Mouse (Mus musculus) skeletal muscle tissue, adult 2 months (tissue): ENCODE data around the gene Epm2aip1.

Experiments used
- DNase-seq: peaks from one replicate; pipeline ENCODE4 v3.0.0-alpha.2; 2012; ENCODE audit warnings: low read depth, low spot score

Epm2aip1 gene

DNA sequence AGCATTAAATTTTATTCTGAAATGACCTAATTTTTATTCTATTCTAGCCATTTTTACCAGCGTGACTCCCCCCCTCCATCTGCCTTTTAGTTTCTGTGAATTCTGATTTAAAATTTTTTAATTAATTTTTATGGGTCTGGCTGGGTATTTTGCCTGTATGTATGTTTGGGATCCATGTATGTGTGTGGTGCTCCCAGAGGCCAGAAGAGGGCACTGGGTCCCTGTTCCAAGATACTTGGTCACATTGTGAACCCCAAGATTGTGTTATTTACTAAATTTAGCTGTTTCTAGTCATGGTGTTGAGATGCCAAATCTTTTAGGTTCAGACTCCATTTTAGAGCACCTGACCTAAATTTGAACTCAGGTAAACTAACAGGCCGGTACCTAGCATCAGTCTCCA lies 14.7 kb downstream of the Epm2aip1 start:
- no peak for DNase-seq

DNA sequence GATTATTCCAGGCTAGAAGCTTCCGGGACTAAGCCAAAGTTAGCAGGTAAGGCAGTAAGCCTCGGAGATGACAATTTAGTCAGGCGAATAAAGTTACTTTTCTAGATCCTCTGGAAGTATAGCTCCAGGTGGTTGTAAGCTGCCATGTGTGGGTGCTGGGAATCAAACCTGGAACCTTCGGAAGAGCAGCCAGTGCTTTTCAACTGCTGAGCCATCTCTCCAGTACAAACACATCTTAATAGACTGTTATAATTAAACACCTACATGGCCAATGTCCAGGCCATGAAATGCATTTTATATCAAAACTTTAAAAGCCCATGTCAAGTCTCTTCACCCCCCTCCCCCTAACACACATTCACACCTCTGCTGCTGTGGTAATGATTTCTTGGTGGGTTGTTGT lies 16.2 kb downstream of the Epm2aip1 start:
- DNase-seq, result no peak

DNA sequence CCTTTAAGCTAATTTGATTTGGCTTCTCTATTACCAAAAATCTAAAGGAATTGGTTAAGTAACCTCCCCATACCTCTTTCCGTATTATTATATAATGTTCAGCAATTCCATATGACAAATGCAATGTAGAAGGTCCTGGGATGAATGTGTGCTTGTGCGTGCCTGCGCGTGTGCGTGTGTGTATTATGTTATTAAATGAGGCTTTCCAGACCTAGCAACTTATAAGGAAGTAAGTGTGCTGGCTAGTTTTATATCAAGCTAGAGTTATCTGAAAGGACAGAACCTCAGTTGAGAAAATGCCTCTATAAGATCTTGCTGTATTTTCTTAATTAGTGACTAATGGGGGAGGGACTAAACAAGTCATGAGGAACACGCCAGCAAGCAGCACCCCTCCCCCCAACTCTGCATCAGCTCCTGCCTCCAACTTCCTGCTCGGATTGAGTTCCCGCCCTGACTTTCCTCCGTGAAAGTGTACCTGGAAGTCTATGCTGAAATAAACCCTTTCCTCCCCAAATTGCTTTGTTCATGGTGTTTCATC lies 17.6 kb downstream of the Epm2aip1 start:
- DNase-seq, result no peak

DNA sequence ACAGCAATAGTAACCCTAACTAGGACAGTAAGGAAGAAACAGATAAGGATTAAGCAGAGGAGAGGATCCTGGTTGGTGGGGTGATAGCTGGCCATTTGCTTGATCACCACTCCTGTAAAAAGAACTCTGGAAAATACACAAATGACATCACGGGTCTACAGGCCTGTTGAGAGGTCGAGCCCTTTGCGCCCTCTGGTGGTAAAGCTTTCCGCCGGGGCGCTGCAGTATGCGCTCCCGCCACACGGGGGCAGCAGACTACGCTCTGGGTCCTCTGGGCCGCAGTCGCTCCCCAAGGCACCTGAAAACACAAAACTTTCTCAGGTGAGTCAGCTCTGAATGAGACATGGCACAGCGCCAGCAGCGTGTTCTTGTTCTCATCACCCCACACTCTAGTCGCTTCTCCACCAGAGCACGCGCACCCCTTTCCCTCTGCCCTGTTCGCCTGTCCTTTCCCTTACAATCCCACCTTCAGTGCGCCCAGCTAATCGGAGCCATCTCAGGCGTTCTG lies 18.2 kb downstream of the Epm2aip1 start:
- peak; percentile 76 for DNase-seq

DNA sequence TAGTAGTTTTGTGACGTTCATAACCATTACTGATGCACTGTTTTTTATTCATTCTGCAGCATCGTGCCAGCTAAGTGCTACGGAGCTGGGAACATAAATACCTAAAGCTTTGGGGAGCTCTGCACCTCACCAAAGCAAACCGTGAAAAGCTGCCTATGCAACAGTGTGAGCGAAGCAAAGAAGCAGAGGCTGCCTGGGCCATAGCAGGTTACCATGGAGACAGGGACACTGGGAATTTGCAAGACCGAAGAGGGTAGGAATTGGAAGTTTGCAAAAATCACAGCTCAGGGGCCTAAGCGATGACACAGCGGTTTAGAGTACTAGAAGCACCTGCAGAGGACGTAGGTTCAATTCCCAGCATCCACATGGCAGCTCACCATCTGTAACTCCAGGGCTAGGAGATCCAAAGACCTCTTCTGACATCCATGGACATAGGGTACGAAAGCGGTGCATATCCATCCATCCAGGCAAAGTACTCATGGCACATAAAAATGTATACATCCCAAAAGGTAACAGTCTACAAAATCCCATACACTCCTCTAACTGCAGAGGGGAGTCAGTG lies 18.9 kb downstream of the Epm2aip1 start:
- DNase-seq, result no peak

DNA sequence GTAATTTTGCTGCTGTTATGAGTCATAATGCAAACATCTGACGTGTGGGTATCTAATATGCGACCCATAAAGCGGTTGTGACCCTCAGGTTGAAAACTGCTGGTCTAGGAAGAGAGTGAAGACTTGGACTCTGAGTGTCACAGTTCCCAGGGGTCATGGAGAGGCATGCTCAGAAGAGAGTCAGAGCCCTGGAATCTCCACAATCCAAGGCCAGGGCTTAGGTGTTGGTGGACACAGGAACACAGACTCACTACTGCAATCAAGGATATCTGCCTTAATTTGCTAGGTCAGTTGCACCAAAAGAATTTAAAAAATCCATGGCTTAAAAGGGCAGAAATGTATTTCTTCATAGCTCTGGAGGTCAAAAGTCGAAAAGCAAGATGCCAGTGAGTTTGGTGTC lies 21.5 kb downstream of the Epm2aip1 start:
- no peak for DNase-seq

DNA sequence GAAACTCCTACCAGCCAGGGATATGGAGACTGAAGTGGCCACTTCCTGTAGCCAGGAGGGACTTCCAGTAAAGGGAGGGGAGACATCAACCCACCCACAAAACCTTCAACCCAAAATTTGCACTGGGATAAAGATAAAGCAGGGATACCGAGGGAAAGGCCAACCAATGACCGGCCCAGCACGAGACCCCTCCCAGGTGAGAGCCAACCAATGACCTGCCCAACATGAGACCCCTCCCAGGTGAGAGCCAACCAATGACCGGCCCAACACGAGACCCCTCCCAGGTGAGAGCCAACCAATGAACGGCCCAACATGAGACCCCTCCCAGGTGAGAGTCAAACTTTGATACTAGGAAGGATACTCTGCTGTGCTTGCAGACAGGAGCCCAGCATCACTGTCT lies 23.2 kb downstream of the Epm2aip1 start:
- no peak for DNase-seq

DNA sequence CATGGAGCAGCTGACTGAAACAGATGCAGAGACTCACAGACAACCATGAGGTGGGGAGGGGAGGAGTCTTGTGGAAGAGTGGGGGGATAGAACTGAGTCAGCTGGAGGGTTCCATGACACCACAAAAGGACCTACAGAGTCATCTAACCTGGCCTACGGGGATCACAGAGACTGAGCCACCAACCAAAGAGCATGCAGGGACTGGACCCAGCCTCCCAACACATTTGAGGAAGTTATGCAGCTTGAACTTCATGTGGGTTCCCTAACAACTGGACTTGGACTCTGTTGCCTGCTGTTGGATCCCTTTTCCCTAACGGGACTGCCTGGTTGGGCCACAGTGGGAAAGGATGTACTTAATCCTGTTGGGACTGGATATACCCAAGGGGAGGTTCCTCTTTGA lies 23.6 kb downstream of the Epm2aip1 start:
- no peak for DNase-seq

DNA sequence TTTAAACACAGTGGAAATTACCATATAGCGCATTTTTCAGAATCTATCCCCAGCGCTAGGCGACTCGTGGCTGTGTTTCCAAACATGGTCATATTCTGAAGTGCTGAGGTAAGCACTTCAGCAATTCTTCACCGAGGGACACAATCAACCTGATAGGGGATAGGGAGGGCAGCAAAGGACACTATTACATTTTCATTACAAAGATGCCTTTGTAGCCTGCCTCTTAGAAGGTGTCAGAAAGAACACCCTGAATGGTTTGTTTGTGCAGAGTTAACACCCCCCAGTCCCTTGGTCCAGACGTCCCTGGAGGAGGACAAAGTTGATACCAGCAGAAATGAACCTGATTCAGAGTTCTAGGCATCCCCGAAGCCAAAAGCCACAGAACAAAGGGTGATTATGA lies 24.7 kb downstream of the Epm2aip1 start:
- DNase-seq, result no peak

DNA sequence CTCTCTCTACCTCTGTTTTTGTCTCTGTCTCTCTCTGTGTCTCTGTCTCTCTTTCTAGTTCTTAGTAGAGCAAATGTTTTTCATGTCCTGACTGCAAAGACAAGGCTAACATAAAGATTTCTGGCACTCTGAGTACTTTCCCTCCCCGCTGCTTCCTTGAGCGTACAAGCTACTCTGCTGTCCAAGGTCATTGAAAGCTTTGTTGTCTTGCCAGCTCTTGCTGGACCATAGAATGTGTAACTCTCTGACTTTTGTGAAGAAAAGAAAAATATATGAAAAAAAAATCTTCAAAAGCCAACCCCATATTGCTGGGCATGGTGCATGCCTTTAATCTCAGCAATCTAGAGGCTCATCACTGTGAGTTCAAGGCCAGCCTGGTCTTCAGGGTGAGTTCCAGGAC lies 26.9 kb downstream of the Epm2aip1 start:
- no peak for DNase-seq

DNA sequence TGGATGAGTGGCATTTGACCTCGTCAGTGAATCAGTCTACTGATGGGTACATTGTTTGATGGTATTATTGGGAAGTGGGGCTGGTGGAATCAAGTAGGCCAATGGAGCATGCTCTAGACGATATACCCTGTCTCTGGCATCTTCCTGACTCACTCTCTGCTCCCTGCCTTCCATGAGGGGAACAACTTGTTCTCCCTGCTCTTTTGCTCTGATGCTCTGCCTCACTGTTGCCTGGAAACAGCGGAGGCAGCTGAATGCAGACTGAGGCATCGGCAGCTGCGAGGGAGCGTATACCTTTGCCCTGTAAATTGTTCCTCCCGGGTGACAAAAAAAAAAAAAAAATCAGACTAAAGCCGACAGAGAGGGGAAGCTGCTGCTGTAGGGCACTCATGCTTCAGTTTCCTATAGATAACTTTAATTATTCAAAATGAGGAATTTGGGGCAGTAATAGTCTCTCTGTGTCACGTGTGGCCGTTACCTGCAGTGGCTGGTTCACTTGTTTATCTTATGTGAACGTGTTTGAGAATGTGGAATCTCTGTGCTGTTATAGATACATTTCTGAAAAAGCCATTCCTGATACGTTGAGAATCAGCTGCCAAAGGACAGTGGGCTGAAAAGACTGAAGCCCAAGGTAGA lies 30.6 kb downstream of the Epm2aip1 start:
- DNase-seq, result no peak

DNA sequence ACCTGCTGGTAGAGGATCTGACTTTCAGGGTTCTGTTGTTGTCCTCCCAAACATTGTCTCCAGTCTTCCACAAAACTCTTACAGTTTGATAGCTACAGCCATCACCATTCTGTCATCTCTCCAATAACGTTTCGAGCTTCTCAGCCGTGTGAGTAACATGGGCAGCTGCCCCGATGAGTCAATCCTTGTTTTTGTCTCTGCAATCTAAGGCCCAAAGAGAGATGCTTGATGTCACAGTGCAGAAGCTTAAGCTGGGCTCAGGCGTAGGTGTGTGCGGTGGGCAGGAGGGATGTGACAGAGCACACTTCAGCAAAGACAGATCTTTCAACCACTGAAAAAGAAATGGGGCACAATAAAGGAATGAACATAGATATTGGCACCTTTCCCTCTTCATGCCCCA lies 32.3 kb downstream of the Epm2aip1 start:
- no peak for DNase-seq

DNA sequence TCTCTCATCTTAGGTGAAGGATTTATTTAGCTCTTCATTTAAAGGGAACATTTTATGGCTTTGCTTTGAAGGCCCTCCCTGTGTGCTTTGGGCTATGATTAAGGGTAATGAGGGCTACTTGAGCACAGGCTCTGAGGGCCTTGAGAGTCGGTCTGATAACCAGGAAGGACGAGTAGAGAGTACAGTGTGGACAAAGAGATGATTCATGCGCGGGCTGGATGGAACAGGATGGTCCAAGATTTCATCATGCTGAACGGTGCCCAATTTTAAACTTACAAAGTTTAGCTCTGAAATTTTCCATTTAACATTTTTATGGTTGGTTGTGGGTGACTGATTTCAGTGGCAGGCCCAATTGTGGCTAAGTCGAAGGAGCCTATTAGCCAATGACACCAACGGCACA lies 34.4 kb downstream of the Epm2aip1 start:
- DNase-seq, result no peak

DNA sequence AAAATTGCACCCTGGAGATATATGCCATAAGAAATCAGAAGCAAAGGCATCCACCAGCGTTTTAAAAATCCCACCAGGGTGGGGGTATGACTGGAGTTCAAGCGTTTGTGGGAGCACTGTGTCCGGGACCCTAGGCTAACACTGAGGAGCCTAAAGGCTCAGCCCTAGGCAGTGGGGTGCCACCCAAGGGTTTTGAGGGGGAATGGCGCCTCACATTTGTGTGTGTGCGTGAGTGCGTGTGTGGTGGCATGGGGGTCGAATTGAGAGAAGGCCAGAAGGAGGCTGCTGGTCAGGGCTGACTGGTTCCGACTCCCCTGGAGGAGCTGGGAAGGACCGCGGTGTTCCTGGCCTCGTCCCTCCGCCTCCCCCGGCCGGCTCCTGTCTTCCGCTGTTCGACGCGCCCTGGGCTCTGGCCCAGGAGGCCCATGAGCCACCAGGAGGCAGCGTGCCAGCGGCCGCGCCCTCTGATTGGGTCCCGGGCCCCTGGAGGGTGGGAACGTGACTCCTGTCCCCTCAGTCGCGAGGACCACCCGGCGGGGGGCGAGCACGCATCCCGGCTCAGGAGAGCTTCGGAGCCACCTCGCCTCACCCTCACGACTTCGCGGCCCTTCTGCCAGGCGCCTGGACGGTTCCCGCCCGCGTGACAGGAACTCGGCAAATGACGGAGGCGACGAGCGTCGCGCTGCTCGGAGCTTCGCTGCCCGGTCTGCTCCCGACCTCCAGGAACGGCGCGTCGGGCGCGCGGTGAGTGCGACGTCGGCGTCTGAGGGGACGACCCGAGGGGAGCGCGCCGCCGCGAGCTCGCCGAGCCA lies 39.5 kb downstream of the Epm2aip1 start, which contains the start of gene Trank1:
Trank1 (plus strand) TSS at position 709 of the 812 bp plus-strand sequence.
- DNase-seq, result no peak

DNA sequence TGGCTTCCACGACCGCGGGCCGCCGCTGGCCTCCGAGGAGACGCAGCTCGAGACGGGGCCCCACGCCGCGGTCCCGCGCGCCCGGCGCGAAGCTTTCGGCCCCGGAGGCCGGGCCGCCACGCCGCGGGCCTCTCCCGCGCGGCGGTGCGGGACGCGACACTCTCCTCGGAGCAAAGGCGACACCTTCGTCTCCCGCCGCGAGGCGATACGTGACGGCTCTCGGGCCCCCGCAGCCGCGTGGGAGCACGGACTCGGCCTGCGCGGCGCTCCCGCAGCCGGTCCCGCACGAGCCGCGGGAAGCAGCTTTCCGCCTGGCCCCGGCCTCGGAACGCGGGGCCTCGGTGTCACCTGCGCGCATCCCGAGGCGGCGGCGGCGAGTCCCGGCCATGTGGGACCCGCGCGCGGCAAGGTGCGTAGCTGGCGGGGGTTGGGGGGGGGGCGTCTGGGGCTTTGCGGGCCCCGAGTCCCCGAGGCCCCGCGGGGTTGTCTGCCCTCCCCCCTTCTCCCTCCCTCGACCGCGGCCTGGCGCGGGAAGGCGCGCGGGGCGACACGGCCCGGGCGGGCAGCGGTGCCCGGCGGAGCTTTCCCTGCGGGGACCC lies 40.2 kb downstream of the Epm2aip1 start:
- DNase-seq, result no peak

DNA sequence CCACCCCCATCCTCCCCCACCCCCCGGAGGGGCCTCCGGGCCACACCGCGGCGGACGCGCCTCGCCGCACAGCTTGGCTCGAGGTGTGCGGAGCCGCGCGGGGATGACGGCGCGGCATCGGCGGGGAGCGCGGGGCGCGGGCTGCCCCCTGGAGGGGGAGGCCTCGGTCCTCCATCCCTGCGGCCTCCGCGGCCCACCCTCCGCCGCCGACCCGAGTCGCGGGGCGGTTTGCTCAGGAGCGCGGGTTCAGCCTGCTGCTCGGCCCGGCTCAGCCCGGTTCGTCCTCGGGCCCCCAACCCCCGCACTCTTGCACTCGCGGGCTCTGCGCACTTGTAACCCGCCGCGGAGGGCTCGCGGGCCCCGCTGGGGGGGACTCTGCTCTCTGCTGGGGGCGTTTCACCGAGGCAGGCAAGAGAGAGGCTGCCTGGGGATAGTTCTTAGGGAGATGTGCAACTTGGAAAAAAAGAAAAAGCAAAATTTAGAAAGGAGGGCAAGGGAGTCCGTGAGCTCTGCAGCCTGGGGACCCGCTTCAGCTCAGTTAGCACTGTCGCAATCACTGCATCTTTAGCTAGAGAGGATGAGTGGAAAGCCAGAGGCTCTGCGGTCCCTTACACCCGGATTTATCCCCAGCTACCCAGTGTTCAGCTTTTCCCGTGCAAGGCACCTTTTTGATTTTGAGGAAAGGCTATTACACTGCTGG lies 40.9 kb downstream of the Epm2aip1 start:
- DNase-seq, result no peak

DNA sequence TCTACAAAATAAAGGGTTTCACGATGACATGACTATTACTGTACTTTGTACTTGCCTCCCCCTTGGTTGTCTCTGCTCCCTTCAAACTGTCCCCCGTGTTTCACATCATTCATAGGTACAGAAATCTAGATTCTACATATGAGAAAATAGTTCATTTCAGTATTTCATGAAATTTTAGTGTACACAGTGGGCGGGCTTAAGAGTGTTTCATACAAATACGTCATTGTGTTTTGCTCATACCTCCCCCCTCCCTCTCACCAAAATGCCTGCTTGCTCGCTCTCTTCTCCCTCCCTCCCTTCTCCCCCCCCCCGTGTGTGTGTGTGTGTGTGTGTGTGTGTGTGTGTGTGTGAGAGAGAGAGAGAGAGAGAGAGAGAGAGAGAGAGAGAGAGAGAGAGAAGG lies 41.6 kb downstream of the Epm2aip1 start:
- DNase-seq, result no peak

DNA sequence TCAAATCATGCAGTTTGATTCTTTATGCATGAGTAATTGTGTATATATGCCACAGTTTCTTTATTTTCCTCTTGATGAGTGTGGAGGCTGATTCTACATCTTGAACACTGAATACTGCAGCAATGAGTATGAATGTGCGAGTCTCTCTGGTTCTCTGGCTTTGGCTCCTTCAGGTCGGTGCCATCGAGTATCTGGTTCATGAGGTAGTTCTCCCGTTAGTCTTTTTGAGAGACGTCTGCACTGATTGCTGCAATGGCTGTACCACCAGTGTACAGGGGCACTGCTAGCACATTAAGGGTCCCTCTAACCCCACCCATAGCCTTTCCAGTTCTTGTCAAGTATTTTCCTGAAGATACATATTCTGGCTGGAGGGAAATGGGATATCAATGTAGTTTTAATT lies 42.1 kb downstream of the Epm2aip1 start:
- DNase-seq, result no peak

DNA sequence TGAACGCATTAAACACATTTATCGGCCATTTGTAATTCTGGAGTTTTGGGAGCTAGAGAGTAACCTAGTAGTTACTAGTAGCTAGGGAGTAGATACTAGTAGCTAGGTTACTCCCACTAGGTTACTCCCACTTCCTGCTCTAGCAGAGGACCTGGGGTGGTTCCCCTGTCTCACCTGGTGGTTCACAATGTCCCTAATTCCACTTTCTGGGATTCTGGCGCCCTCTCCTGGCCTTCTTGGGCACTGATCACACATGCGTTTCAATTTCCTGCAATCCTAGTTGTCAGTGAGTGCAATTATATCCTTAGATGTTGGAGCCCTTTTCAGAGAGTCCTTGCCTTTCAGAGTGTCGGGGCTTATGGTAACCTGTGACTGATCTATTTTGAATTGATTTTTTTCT lies 42.5 kb downstream of the Epm2aip1 start:
- DNase-seq, result no peak

DNA sequence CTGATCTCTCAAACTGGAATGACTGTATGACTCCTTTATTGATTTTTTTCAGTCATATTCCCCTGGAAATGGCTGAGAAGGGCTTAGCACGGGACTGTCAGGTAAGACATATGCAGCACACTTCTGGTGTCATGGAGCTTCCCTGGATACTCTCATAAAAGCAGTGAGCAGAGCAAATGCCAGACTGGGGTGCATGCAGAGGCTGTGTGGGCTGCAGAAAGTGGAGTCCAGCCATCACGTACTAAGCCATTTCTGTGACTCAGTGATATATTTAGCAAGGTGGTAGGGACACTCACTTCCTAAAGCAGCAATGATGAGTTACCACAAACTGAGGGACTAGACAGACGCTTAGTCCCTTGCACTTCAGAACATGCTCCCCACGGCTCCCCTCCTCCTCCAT lies 49.2 kb downstream of the Epm2aip1 start:
- DNase-seq, result no peak

DNA sequence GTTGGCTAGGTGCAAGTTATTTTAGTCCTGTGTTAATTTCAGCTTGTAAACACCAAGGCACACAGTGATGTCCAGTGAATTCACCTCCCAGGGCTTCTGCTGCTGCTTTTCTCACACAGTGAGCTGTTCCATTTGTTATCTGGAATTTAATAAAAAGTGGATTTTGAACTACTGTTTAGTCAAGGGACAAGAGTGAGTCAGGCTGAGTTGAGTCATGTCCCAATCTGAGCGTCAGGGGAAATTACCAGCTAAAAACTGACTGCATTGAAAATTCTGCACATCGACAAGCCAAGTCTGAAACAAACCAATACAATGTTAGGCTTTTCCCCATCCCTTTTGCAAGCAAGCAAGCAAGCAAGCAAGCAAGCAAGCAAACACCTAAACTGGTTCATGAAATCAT lies 53.2 kb downstream of the Epm2aip1 start:
- DNase-seq, result no peak
